Mouse (Mus musculus) heart, embryonic 12.5 days (tissue): Measurements from ENCODE around the gene Oaf. TPM values are rescaled to one million over a fixed set of nuclear protein-coding genes. Genes with fewer than 3 reads are reported as not detected.

ENCODE experiments used
- ATAC-seq: fragments of 200-750 bp; cut with Nextera tagmentation; 2 replicates; pipeline ENCODE4 v1.8.0; 2017; ENCODE audit warnings: moderate TSS enrichment, moderate library complexity; ENCODE audit not compliant: insufficient number of reproducible peaks, low FRiP score
- H3K27ac ChIP-seq: fragments of 300-500 bp; sonication (generic); 2 replicates; pipeline ENCODE4 v1.5.1; 2016; ENCODE audit warnings: mild to moderate bottlenecking, moderate library complexity; ENCODE audit not compliant: poor library complexity, severe bottlenecking
- H3K27me3 ChIP-seq: fragments of 300-500 bp; sonication (generic); replicated peaks from 2 replicates; pipeline ENCODE4 v1.6.1; 2016; ENCODE audit warnings: mild to moderate bottlenecking, moderate library complexity
- H3K36me3 ChIP-seq: fragments of 300-500 bp; sonication (generic); 2 replicates; pipeline ENCODE4 v1.6.1; 2016; ENCODE audit warnings: mild to moderate bottlenecking, moderate library complexity
- H3K4me1 ChIP-seq: fragments of 300-500 bp; sonication (generic); replicated peaks from 2 replicates; pipeline ENCODE4 v1.6.1; 2016; ENCODE audit warnings: mild to moderate bottlenecking
- H3K4me2 ChIP-seq: fragments of 300-500 bp; sonication (generic); 2 replicates; pipeline ENCODE4 v1.6.1; 2016; ENCODE audit warnings: mild to moderate bottlenecking, moderate library complexity
- H3K4me3 ChIP-seq: fragments of 300-500 bp; sonication (generic); 2 replicates; pipeline ENCODE4 v1.5.1; 2016; ENCODE audit warnings: mild to moderate bottlenecking
- H3K9ac ChIP-seq: fragments of 300-500 bp; sonication (generic); 2 replicates; pipeline ENCODE4 v1.6.1; 2016; ENCODE audit warnings: mild to moderate bottlenecking, moderate library complexity
- H3K9me3 ChIP-seq: fragments of 300-500 bp; sonication (generic); replicated peaks from 2 replicates; pipeline ENCODE4 v1.6.1; 2016; ENCODE audit warnings: mild to moderate bottlenecking, moderate library complexity
- WGBS: fragments of 180-500 bp; shearing (Covaris S2); methylation state at CpG from one replicate; pipeline ENCODE4 v1.1.7; 2016; 5-methylcytosine and 5-hydroxymethylcytosine counted together
- polyA plus RNA-seq: library from polyadenylated mRNA; unstranded; fragments of >200 nt; fragmentation: Nextera tagmentation; extraction: Ambion mirVana; gene quantifications from 2 replicates; pipeline ENCODE4 v1.2.1, GENCODE M21; 2016

The Oaf gene
- polyA plus RNA-seq, result 37.1 and 37.6 TPM in 2 replicates

GRCm38 (mm10) chr9:43239712-43240593, at the start of gene Oaf:
Gene Oaf (minus strand): TSS chr9:43239911.
- Histone ChIP-seq H3K4me2 (peak within 1 kb of the TSS; percentile 75), H3K27me3 (no peaks in the 10 kb centered on the region), H3K27ac (peak within 1 kb of the TSS; percentile 84), H3K9ac (peak within 1 kb of the TSS; percentile 93), H3K4me1 (peaks cover 48% of the 10 kb centered on the region), H3K4me3 (peak within 1 kb of the TSS; percentile 95), H3K9me3 (no peaks in the 10 kb centered on the region), H3K36me3 (no peaks in the 10 kb centered on the region)
- WGBS, result under 1% methylated on average over 44 of the region's 44 CpGs
- ATAC-seq, result peak; percentile 87

DNA sequence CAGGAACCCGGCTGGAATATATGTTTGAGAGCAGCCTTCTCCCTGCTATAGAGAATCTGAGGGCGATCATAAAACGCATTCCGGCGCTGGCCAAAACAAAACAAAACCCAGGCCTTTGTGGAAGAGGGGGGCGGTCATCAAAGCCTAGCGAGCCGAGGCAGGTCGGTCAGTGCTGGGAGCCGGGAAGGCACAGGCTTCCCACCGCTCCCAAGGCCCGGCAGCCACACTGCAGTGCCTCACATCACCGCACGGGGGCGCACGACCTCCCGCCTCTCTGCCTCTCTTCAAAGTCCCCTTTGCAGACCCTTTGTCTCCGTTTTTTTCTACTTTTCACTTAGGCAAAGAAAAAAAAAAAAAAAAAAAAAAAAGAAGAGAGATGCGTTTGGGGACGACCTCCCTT, 47.2 kb upstream of the Oaf start:
- peak overlapping the region; percentile 59 for H3K4me2 ChIP-seq
- H3K9ac ChIP-seq, result peak overlapping the region; percentile 52; the same call in 1 of the 2 replicates
- WGBS, result 2% methylated on average over 20 of the region's 20 CpGs
- no peak overlapping the region for H3K27ac ChIP-seq
- H3K4me3 ChIP-seq, result no peak overlapping the region
- H3K27me3 ChIP-seq, result peaks cover 40% of the 10 kb centered on the region
- 0 out of 2 replicates have a peak, but pooled peaks cover 3% of the 10 kb centered on the region for H3K4me1 ChIP-seq
- no peaks in the 10 kb centered on the region for H3K9me3 ChIP-seq
- H3K36me3 ChIP-seq, result no peaks in the 10 kb centered on the region
- no peak for ATAC-seq

DNA sequence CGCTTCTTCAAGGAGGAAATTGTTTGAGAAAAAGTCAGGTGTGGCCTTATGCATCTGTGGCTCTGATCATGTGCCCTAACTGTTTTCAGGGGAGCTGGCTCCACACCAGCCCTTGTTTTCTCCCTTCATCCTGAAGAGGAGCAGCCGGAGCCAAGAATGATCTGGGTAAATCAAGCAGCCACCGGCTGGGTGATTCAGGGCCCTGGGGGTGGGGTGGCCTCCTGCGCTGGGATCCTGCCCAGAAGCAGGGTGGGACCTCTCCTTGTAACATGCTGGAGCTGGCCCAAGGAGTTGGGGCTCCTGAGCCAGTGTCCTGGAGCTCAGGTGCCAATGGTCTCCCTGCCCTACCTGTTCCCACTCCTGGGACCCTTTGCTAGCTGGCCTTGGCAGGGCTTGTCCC, 45.6 kb upstream of the Oaf start:
- no peak for ATAC-seq
- no peaks in the 10 kb centered on the region for H3K9me3 ChIP-seq
- H3K9ac ChIP-seq, result no peak overlapping the region
- H3K4me1 ChIP-seq, result 0 out of 2 replicates have a peak, but pooled peaks cover 3% of the 10 kb centered on the region
- no peak overlapping the region for H3K27ac ChIP-seq
- no peak overlapping the region for H3K4me2 ChIP-seq
- peaks cover 40% of the 10 kb centered on the region for H3K27me3 ChIP-seq
- 83% methylated on average over 4 of the region's 4 CpGs for WGBS
- no peak overlapping the region for H3K4me3 ChIP-seq
- no peaks in the 10 kb centered on the region for H3K36me3 ChIP-seq

- ATAC-seq, result peak; percentile 74
- Histone ChIP-seq H3K9ac (no peak overlapping the region), H3K4me2 (no peak overlapping the region), H3K27ac (no peak overlapping the region), H3K4me1 (0 out of 2 replicates have a peak, but pooled peaks cover 3% of the 10 kb centered on the region), H3K4me3 (no peak overlapping the region), H3K9me3 (no peaks in the 10 kb centered on the region), H3K27me3 (peaks cover 40% of the 10 kb centered on the region), H3K36me3 (no peaks in the 10 kb centered on the region)
- 9% methylated on average over 6 of the region's 6 CpGs for WGBS
These were observed 44.6 kb upstream of the Oaf start for GRCm38 (mm10) chr9:43284284-43284683.

- H3K4me3 ChIP-seq, result no peak overlapping the region
- H3K27me3 ChIP-seq, result peaks cover 48% of the 10 kb centered on the region
- no peak overlapping the region for H3K27ac ChIP-seq
- no peak overlapping the region for H3K4me2 ChIP-seq
- H3K4me1 ChIP-seq, result peaks cover 9% of the 10 kb centered on the region
- no peaks in the 10 kb centered on the region for H3K36me3 ChIP-seq
- no peak overlapping the region for H3K9ac ChIP-seq
- 64% methylated on average over 9 of the region's 9 CpGs for WGBS
- no peaks in the 10 kb centered on the region for H3K9me3 ChIP-seq
- ATAC-seq, result no peak
These were observed 34.0 kb upstream of the Oaf start for GRCm38 (mm10) chr9:43273735-43274134.

- Histone ChIP-seq H3K4me2 (no peak overlapping the region), H3K4me3 (no peak overlapping the region), H3K36me3 (no peaks in the 10 kb centered on the region), H3K9me3 (peaks cover 4% of the 10 kb centered on the region; the same call in 1 of the 2 replicates), H3K27ac (no peak overlapping the region), H3K27me3 (peaks cover 49% of the 10 kb centered on the region), H3K9ac (no peak overlapping the region), H3K4me1 (peaks cover 9% of the 10 kb centered on the region)
- no peak for ATAC-seq
- WGBS, result 58% methylated on average over 14 of the region's 14 CpGs
These were observed 32.2 kb upstream of the Oaf start for GRCm38 (mm10) chr9:43271761-43272518.

DNA sequence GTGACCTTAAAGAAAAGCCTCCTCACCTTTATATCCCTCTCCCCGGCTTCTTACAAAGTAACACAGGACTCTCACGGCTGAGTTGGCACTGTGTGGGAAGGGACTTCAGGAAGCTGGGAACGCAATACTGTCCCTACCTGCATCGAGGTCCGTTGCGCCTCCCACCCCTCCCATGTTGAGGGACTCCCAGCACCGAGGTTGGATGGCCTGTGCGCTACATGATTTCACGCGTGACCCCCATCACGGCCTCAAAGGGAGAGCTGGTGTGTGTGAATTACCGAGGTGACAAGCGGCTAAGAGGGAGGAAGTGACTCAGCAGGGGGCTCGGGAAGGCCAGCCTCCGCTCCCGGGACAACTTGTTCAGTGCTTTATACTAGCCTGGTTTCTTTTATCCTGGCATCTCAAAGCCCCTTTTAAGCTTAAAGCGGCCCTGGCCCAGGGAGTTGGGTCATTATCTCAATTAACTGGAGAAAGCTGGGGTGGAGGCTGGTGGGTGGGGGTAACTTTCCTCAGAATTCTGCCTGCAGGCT, 31.1 kb upstream of the Oaf start:
- H3K36me3 ChIP-seq, result no peaks in the 10 kb centered on the region
- H3K4me3 ChIP-seq, result peak overlapping the region; percentile 42
- peaks cover 4% of the 10 kb centered on the region; the same call in 1 of the 2 replicates for H3K9me3 ChIP-seq
- 2% methylated on average over 17 of the region's 17 CpGs for WGBS
- H3K4me2 ChIP-seq, result peak overlapping the region; percentile 68
- H3K4me1 ChIP-seq, result peaks cover 9% of the 10 kb centered on the region
- H3K27me3 ChIP-seq, result peaks cover 49% of the 10 kb centered on the region
- no peak; the same call in 1 of the 2 replicates for ATAC-seq
- H3K27ac ChIP-seq, result no peak overlapping the region
- 0 out of 2 replicates have a peak overlapping the region, but pooled peaks have one; percentile 4 for H3K9ac ChIP-seq

- Histone ChIP-seq H3K4me2 (no peak overlapping the region), H3K4me1 (peaks cover 11% of the 10 kb centered on the region), H3K9ac (no peak overlapping the region), H3K27ac (no peak overlapping the region), H3K4me3 (no peak overlapping the region), H3K27me3 (peaks cover 49% of the 10 kb centered on the region), H3K9me3 (peaks cover 4% of the 10 kb centered on the region; the same call in 1 of the 2 replicates), H3K36me3 (no peaks in the 10 kb centered on the region)
- 27% methylated on average over 8 of the region's 8 CpGs for WGBS
- ATAC-seq, result no peak
These were observed 29.5 kb upstream of the Oaf start for GRCm38 (mm10) chr9:43269166-43269565.

- H3K4me1 ChIP-seq, result peaks cover 24% of the 10 kb centered on the region
- H3K27me3 ChIP-seq, result peaks cover 37% of the 10 kb centered on the region
- peaks cover 4% of the 10 kb centered on the region; the same call in 1 of the 2 replicates for H3K9me3 ChIP-seq
- no peak overlapping the region for H3K4me2 ChIP-seq
- WGBS, result 70% methylated on average over 8 of the region's 8 CpGs
- no peak overlapping the region for H3K27ac ChIP-seq
- no peak overlapping the region for H3K4me3 ChIP-seq
- no peaks in the 10 kb centered on the region for H3K36me3 ChIP-seq
- H3K9ac ChIP-seq, result no peak overlapping the region
- no peak for ATAC-seq
These were observed 27.6 kb upstream of the Oaf start for GRCm38 (mm10) chr9:43267357-43267756.

- Histone ChIP-seq H3K27ac (no peak overlapping the region), H3K4me1 (peaks cover 21% of the 10 kb centered on the region), H3K4me3 (no peak overlapping the region), H3K36me3 (no peaks in the 10 kb centered on the region), H3K4me2 (no peak overlapping the region), H3K9ac (no peak overlapping the region), H3K9me3 (peaks cover 4% of the 10 kb centered on the region; the same call in 1 of the 2 replicates), H3K27me3 (peaks cover 15% of the 10 kb centered on the region)
- 60% methylated on average over 9 of the region's 9 CpGs for WGBS
- ATAC-seq, result no peak
These were observed 25.5 kb upstream of the Oaf start for GRCm38 (mm10) chr9:43265194-43265593.
